Mouse (Mus musculus) E14TG2a.4 (cell line): Measurements from ENCODE around the gene Olig1.

Source experiments
- CTCF ChIP-seq: conservative IDR thresholded peaks from 2 replicates; pipeline ENCODE4 v1.5.1; 2014; ENCODE audit warnings: low read length
- NANOG ChIP-seq: IDR thresholded peaks from 2 replicates; pipeline ENCODE4 v1.6.1; 2014; ENCODE audit warnings: borderline replicate concordance, low read length, mixed read lengths
- POU5F1 ChIP-seq: IDR thresholded peaks from 2 replicates; pipeline ENCODE4 v1.6.1; 2014; ENCODE audit warnings: low read length, borderline replicate concordance

- TF ChIP-seq CTCF, result no peak
- no peak for TF ChIP-seq POU5F1
- TF ChIP-seq NANOG, result no peak
These were observed 8.7 kb upstream of the Olig1 start for GRCm38 (mm10) chr16:91260861-91261260.
